Mouse (Mus musculus) retina, embryonic 14.5 days (tissue): ENCODE measurements around the gene Dnajb8.

Experiments used
- DNase-seq: peaks from one replicate; pipeline ENCODE4 v3.0.0-alpha.2; 2015; ENCODE audit warnings: low spot score

Gene Dnajb8

DNA sequence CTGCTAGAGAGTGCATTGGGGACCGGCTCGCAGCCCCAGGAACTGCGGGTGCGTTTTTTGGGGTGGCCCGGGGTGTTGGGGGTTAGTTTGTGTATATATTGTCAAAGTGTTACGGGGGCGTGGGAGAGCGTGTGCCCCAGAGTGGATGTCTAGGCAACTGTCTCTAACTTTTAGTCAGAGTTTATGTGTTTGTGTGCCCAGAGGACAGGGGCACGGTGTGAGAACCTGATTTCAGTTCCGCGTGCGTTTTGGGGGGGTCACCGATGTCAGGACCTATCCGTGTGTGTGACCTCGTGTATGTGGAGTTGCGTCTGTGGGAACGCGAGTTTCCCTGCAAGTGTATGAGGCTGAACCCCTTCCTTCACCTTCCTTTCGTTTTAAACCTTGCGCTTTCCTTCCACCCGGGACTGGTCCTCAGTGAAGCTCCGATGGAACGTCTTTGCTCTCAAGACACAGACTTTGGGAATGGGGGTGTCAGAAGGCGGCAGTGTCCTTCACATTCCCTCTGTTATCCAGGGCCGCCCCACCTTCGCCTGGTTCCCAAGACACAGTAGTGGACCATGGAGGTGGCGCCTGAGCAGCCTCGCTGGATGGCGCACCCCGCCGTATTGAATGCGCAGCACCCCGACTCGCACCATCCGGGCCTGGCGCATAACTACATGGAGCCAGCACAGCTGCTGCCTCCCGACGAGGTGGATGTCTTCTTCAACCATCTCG, 22.9 kb upstream of the Dnajb8 start:
- DNase-seq = no peak

DNA sequence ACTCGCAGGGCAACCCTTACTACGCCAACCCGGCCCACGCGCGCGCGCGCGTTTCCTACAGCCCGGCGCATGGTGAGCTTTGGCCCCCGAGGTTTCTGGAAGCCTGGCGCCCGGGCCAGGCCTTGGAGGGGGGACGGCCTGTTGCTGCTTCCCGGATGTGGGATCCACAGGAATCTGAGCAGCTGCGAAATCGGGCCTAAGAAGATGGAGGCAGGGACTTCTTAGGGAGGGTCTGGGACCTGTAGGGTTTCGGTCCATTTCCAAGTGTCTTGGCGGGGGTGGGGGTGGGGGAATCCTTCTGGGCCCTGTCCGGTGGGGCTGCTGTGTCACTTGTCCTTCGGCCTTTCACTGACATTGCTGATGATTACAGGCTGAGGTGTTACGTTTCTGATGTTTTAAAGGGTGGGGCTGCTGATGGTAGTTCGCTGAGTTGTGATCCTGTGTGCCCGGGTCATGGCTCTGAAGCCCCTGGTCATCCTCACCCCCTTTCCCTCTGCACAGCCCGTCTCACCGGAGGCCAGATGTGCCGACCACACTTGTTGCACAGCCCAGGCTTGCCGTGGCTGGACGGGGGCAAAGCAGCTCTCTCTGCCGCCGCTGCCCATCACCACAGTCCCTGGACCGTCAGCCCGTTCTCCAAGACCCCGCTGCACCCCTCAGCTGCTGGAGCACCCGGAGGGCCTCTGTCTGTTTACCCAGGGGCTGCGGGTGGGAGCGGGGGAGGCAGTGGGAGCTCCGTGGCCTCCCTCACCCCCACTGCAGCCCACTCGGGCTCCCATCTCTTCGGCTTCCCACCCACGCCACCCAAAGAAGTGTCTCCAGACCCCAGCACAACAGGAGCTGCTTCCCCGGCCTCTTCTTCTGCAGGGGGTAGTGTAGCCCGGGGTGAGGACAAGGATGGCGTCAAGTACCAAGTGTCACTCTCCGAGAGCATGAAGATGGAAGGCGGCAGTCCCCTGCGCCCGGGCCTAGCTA, 22.1 kb upstream of the Dnajb8 start:
- DNase-seq = no peak

DNA sequence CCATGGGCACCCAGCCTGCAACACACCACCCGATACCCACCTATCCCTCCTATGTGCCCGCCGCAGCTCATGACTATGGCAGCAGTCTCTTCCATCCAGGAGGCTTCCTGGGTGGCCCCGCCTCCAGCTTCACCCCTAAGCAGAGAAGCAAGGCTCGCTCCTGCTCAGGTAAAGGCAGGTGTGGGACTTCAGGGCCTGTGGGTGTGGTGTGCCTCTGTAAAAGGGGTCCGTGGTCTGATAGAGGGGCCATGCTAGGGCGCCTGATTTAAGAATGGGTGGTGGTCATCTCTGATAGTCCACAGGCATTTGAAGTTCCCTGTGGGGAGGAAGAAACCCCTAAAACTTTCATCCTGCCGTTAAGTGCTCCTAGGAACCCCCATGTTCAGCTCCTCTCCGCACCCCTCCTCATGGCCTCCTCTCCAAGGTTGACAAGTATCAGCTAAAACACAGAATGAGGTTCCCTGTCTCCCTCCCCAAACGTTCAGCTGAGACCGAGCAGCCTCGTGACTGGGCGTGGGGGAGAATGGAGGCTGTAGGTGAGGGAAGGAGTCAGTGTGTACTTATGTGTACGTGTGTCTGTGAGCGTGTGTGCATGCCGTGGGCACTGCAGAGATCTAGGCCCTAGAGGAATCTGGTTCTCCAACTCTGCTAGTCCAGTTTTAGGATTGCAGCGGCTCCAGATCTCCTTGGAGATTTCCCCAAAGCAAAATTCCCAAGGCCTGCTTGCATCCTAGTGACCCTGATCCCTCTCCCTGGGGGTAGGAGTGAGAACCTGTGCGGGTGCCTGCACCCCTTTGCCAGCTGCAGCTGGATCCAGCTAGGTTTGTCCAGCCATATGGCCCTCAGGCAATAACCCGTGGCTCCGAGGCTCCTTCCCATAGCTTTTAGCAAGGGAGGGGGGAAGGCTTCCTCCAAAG, 21.1 kb upstream of the Dnajb8 start:
- no peak for DNase-seq

DNA sequence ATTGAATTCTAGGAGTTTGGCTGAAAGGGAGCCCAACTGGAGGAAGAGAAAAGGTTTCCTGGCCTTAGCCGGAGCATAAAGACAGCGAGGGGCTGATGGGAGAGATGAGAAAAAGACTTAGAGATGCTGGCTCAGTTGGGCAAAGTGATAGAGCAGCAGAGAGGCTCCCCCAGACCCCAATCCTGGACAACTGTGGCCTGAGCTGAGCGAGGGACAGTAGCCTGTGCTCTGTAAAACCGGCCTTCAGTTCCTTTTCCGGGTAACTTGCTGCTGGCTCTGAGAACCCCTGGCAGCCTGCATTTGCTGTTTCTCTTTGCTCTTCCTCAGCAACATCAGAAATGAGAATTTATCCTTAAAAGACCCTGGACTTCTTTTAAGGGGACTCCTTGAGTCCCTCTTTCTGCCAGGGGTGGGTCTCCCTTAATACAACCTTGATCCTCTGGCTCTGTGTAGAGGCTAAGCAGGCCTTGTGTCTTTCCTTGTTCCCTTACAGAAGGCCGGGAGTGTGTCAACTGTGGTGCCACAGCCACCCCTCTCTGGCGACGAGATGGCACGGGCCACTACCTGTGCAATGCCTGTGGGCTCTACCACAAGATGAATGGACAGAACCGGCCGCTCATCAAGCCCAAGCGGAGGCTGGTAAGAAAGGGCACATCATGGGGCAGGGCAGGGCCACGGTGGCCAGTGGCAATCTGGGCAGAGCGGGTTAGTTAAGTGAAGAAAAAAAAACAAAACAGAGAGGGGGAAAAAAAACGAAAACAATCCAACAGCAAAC, 20.0 kb upstream of the Dnajb8 start:
- DNase-seq = peak; percentile 23

DNA sequence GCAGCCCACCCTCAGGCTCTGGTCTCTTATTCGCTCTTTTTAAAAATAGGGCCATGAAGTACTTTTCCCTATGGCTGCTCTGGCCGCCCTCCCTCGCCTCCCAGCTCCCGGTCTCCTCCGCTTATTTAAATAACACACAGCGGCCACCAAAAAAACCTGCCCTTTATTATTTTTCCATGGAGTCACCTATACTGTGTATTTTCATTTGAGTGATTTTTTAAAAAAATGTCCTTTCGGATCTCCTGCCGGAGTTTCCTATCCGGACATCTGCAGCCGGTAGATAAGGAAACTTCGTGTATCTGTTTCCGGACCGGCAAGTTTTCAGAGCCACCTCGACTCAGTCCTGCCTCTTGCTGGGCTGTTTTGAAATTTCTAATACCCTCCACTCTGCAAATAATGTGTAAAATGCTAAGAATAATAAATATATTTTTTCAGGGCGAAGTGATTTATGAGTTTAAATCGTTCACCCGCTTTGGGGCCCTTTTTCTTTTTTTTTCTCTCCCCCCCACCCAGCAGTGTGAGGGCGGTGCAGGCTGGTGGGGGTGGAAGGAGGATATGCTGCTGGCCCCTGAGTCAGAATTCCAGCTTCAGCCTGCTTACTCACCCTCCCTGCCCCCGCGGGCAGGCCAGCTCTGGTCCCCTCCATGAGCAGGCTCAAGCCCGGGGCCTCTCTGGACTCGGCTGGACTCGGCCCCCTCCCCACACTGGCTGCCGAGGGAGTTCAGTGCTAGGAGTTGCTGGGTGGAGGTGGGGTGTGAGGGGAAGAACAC, 19.0 kb upstream of the Dnajb8 start:
- peak; percentile 40 for DNase-seq

DNA sequence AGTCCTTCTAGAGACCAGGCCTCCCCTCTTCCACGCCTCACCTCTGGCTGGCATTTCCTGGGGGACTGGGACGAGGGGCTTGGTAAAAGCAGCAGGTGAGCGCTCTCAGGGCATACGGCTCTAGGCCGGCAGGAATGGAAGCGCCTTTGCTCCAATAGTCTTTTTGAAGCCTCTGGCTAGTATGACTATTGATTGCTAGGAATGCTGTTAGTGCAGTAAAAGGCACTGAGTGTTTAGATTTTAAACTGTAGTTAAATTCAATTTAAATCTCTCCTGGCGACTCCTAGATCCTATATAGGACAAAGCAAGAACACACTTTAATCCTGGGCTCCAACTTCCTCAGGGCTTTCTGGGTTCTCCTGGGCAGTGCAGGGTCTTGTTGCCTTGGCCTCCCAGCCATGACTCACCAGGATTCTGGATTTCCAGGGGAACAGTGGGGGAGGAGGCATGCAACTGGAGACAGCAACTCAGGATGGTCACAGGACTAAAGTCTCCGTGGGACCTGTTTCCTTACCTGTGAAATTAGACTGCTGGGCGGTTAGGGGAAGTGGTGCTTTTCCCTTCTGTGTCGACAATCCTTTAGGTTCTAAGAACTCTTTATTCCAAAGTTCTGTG, 18.2 kb upstream of the Dnajb8 start:
- peak; percentile 27 for DNase-seq

DNA sequence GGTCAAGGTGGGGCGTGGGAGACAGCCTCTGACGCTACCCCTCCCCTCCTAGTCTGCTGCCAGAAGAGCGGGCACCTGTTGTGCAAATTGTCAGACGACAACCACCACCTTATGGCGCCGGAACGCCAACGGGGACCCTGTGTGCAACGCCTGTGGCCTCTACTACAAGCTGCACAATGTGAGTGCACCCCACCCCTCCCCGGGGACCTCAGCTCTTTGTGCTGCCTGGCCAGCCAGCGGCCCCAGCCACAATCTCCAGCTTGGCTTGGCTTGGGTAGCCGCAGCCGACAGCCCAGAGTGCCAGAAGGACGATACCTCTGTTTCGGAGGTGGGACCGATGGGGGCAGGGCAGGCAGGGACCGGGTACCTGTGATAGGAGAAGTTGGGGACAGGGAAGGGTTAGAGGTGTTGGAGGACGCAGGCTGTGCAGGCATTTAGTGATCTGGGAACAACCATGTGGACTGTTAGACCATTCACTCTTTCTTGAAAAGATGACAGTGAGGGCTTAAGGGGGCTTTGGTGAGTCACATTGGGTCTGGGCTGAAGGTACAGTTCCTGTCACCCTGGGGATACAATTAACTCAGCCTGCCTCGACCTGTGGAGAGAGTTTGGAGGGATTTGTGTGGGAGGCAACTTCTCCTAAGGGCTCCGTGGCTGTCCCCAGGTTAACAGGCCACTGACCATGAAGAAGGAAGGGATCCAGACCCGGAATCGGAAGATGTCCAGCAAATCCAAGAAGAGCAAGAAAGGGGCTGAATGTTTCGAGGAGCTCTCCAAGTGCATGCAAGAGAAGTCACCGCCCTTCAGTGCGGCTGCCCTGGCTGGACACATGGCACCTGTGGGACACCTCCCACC, 17.3 kb upstream of the Dnajb8 start:
- peak; percentile 38 for DNase-seq

DNA sequence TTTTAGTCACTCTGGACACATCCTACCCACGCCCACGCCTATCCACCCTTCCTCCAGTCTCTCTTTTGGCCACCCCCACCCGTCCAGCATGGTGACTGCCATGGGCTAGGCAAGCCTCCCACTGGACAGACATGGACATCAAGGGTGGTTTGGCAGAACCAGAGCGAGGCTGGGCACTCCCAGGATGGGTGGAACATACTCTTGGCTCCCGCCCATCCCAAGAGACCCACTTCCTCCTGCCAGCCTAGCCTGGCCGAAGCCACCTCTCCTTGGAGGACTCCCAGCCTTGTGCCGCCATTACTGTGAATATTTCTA, 16.7 kb upstream of the Dnajb8 start:
- no peak for DNase-seq

DNA sequence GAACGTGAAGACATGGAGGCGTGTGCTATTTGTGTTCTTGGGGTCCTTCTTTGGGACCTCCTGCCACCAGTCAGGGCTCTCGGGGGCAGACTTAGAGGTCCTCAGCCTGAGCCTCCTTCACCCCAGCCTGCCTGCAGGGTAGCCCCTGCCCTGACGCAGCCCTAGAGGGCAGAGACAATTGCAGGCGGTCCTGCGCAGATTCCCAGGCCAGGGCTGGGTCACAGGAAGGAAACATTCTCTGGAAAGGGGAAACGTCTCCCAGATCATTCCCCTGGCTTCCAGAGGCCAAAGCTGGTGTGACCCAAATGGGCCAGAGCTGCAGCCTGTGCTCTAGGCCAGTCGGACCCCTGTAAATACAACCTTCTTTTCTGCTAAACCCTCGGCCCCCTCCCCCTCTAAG, 16.1 kb upstream of the Dnajb8 start:
- no peak for DNase-seq

DNA sequence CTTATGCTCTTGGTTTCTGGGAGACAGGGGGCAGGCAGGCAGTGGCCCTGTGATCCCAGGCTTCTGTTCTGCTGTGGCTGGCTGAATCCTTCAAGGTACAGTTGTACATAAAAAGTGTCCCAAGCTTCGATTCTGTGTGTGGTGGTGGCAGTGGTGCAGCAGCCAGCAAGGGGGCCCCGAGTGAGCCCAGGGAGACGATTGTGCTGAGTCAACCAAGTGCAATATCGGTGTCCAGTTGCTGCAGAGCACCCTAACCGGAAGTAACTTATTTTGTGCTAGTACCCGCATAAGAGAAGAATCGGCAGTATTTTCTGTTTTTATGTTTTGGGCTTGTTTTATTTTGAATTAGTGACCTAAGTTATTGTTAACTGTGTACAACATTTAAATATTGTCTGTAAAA, 15.5 kb upstream of the Dnajb8 start:
- no peak for DNase-seq

DNA sequence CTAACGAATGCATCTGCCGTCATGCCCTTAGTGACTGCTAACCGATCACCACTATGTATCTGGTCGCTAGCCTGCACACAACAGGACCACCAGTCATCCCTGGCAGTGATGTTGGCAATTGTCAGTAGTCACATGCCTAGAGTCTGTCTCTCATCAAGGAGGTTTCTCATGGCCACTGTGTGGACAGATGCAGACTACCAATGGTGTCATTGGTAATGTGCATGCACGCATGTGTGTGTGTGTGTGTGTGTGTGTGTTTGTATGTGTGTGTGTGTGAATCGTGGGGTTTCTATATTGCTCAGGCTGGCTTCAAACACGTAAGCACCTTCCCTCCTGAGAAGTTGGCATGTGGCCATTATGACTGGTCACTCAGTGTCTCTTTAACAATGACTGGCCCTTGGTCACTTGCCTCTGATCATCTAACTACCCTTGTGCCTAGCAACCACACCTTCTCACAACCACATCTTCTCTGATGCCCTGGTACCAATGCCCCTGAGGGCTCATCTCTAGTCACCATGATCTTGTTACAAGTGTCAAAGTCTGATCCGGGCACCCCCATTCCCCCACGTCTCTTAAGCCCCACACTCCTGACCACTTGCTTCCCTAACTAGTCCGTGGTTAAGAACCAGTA, 14.6 kb upstream of the Dnajb8 start:
- DNase-seq = no peak

DNA sequence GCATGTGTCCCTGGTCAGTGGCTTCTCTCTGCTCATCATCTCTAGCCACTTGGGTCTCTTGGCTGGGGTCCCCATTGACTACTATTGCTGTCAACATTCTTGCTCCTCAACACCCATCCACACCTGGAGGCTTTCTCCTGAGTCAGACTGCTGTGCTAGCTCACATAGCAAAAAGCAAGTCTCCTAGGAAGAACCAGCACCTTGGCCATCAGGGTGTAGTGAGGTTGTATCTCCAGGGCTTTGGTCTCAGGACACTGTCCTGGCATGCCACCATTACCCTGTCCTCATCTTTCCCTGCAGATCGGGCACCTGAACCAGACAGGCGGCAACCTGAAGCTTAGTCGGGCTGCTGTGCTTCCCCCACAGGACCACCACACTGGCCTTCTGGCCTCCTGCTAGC, 13.7 kb upstream of the Dnajb8 start:
- DNase-seq = no peak

DNA sequence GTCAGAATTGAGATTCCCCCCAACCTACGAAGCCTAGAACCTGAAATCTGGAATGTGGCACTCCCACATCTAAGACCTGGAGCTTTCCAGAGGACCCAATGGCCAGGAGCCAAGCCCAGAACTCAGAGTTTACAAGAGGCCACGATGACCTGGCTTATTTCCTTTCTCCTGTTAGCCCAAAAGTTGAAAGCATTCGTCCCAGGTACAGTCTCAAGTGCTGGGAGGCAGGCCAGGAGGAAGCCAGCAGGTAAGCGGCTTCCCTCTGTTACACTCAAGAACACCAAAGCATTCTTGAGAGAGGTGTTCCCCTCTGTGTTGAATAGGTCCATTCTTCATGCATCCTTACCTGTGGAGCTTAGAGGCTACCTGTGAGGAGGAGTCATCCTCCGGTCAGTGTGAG, 12.6 kb upstream of the Dnajb8 start:
- no peak for DNase-seq

DNA sequence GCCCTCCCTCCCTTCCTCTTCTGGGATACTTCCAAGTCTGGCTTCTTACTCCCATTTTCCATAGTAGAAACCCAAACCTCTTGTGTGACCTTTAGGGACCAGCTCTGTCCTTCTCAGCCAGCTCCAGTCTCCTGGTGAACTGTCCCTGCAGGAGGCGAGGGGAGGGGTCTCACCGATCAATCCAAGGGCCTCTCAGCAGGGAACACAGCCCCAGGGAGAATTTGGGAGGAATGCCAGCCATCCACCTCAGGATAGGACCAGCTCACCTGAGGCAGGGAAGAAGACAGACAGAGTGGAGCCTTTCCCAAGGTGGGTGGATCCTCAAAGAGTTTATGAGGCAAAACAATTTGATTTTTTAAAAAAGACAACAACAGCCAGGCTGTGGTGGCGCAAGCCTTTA, 11.9 kb upstream of the Dnajb8 start:
- DNase-seq = no peak

DNA sequence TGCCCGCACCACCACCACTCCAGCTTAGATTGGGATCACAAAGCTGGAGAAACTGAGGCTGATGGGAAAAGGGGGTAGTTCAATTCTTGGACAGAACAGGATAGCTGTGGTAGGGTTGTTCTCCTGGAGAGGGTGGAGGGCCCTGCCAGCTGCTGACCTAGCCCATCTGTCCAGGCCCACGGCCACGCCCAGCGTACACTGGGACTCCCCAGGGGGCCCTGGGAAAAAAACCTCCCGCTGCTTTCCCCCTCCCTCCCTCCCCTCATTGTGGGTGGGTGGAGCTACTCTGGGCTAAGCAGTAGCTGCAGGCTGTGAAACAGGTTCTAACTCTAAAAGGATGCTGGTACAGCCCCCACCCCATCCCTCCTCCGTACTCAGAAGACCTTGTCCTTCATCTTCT, 6.3 kb upstream of the Dnajb8 start:
- DNase-seq = no peak

DNA sequence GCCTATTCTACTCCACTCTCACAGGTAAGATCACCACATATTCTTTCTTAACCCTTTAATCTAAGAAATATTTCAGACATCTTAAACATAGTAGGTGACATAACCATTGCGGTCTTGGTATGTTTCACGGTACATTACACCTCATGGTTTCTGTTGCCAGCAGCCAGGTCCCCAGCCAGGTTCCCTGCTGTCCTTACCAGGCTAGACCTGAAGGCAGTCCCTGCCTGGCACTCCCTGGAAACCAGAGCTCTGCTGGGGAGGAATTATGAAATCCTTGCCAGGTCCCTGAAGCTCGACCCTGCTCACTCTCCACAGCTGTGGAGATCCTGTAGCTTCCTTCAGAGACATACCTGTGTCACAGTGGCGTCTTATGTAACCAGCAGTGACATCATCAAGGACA, 5.9 kb upstream of the Dnajb8 start:
- no peak for DNase-seq

DNA sequence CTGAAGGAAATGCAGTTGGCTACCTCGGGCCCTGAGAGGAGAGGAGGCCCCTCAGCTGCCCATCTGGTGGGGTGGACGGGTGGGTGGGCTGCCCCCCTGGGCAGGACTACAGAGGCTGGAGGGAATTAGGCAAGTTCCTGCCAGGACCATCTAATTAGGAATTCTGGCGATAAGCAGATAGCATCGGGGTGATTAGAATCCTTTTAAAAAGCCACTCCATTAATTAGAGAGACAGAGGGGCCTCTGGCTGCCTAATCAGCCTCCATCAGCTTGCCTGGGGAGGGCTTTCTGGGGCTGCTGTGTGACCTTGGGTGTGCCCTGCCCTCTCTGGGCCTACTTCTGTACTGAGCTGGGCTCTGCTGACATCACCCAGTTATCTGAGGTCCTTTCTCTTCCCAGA, 3.0 kb upstream of the Dnajb8 start:
- DNase-seq = peak; percentile 15

DNA sequence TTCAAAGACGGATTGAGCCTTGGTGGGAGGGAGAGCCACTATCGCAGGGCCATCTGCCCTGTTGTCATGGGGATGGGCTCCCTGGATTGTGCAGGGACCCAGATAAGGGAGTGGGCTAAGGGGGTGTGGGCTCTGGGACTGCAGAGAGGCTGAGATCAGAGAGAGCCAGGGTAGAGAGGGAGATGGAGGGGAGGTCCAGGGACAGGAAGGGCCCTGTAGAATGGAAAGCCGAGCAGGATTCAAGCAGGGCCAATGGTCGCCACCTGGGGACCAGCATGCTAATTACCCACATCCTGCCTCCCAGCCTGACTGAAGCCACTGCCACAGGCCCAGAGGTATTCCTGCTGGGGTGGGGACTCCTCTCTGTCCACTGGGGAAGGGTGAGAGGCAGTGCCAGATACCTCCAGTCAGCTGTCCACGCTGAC, 4.5 kb downstream of the Dnajb8 start:
- peak; percentile 54 for DNase-seq

DNA sequence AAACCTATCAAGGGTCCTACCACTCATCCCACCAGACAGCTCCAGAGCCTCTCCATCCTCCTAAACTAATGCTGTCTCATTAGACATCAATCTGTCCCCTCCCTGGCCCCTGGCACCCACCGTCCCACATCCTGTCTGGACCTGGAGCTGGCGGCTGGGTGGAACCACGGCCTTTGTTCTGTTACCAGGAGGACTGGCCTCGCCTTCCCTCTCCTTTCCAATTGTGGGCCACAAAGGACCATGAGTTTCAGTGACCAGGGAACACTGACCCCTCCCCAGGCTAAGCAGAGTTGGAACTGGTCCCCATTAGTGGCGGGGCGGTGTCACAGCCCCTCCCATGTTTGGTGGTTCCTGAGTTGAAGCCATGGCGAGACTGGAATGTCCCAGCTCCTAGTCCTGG, 5.5 kb downstream of the Dnajb8 start:
- DNase-seq = no peak
